In genomic region chr6:54088168-54088567, GRCm38 (mm10) we compare ENCODE assay signal across 15 mouse cellular contexts. TPM values are rescaled to one million over a fixed set of nuclear protein-coding genes. Genes with fewer than 3 reads are reported as not detected.
DNase-seq lines count a peak whose midpoint lies in the region; ATAC-seq lines count a peak whose summit lies in the region.
"Had no signal": no experiment of that assay in that cellular context is flagged by ENCODE, and none has a peak within 500 bp of the region (broad histone marks: within the 10 kb centered on the region; RNA-seq: fewer than 3 reads in every experiment).

No protein-coding gene starts in this region.

- ATAC-seq in megakaryocyte, adult 5-6 weeks (ENCODE audit: poor library complexity, severe bottlenecking) = 0 out of 2 replicates have a peak, but pooled peaks have one; percentile 28
- ATAC-seq: forebrain, embryonic 13.5 days had no signal

- DNase-seq in kidney, adult 9 months = peak; percentile 43
- no peak for DNase-seq in kidney, adult 18-20 months
- DNase-seq in A20 (ENCODE audit: low read depth, low spot score) = peak; percentile 18
- peak; percentile 67 for DNase-seq in CD4-positive, CD25-positive, alpha-beta regulatory T cell, adult 2 months (ENCODE audit: low read depth, low spot score)
- DNase-seq in cerebellum, postnatal 10 days = no peak
- DNase-seq in neural tube, embryonic 10.5 days (ENCODE audit: extremely low spot score, low spot score) = no peak
- DNase-seq: adrenal gland, adult 2 months; cerebellum, adult 8-10 months; gastrocnemius, postnatal 36 days; heart, postnatal 4 days; kidney, adult 11 months; kidney, postnatal 14 days; lung, adult 2 months had no signal

RNA-seq across cellular contexts. Expression of gene Chn2, which starts 48.8 kb away (rescaled TPM):
- total RNA-seq in megakaryocyte, adult 5-6 weeks (2015) = 15.8 and 21.5 TPM in 2 replicates
- 21.0 and 25.5 TPM in 2 replicates for total RNA-seq in megakaryocyte, adult 5-6 weeks (2017)

Comparison
In these comparisons a context has a peak if more than half of its experiments do, and no peak if none do; other contexts are left out.
1. DNase-seq: peak in kidney, adult 9 months (single experiment), A20 (single experiment) and CD4-positive, CD25-positive, alpha-beta regulatory T cell, adult 2 months (single experiment); none in kidney, adult 18-20 months (single experiment), cerebellum, postnatal 10 days (0 of 2) and neural tube, embryonic 10.5 days (single experiment).